Mouse (Mus musculus) CH12.LX (cell line): ENCODE results near the gene Slc16a3. TPM values are rescaled to one million over a fixed set of nuclear protein-coding genes. Genes with fewer than 3 reads are reported as not detected.
A peak's percentile ranks its signal among the peaks of the same experiment; 100 is the strongest.

ENCODE experiments used
- DNase-seq: peaks from one replicate; pipeline ENCODE4 v3.0.0-alpha.2; 2013; ENCODE audit errors: extremely low read depth
- H3K27ac ChIP-seq: 2 replicates; pipeline ENCODE4 v1.5.1; 2012; ENCODE audit warnings: low read depth, mild to moderate bottlenecking, control low read depth, moderate library complexity; ENCODE audit not compliant: insufficient read depth
- H3K27me3 ChIP-seq: replicated peaks from 2 replicates; pipeline ENCODE3; 2012; ENCODE audit warnings: inconsistent platforms
- H3K36me3 ChIP-seq, 2 experiments: replicated peaks in 1 of 2; 2 replicates each; pipeline versions ENCODE3 to v1.6.1; 2012; ENCODE audit warnings: inconsistent platforms in 1 of 2, low read length in 1 of 2, mild to moderate bottlenecking in 1 of 2, mixed read lengths in 1 of 2, moderate library complexity in 1 of 2; ENCODE audit not compliant: control insufficient read depth in 1 of 2, insufficient read depth in 1 of 2
- H3K4me1 ChIP-seq, 2 experiments: 2 replicates each; pipeline ENCODE4 v1.6.1; 2012; ENCODE audit warnings: inconsistent platforms in 1 of 2, moderate library complexity in 1 of 2; ENCODE audit not compliant: insufficient read depth in 2 of 2, control insufficient read depth in 1 of 2
- H3K4me2 ChIP-seq: 2 replicates; pipeline ENCODE4 v1.6.1; 2012; ENCODE audit warnings: low read depth, mild to moderate bottlenecking, control low read depth; ENCODE audit not compliant: poor library complexity, insufficient read depth, severe bottlenecking
- H3K4me3 ChIP-seq, 3 experiments: fragments of 150-350 bp in 1 of 3; sonication (generic) in 1 of 3; replicated peaks in 1 of 3; 2 replicates each; pipeline versions ENCODE3 to v1.5.1; 2011 to 2012; ENCODE audit warnings: low read depth in 2 of 3, low read length in 2 of 3, mild to moderate bottlenecking in 2 of 3, moderate library complexity in 2 of 3, control low read depth in 1 of 3, improper control_type of control experiment in 1 of 3, inconsistent platforms in 1 of 3, mixed read lengths in 1 of 3; ENCODE audit not compliant: poor library complexity in 1 of 3
- H3K79me2 ChIP-seq: replicated peaks from 2 replicates; pipeline ENCODE4 v1.6.1; 2012; ENCODE audit warnings: mild to moderate bottlenecking, moderate library complexity; ENCODE audit not compliant: control insufficient read depth, poor library complexity, insufficient read depth, severe bottlenecking; ENCODE audit errors: extremely low read depth
- H3K9ac ChIP-seq: 2 replicates; pipeline ENCODE4 v1.6.1; 2012; ENCODE audit warnings: low read depth, mild to moderate bottlenecking, control low read depth, moderate library complexity; ENCODE audit not compliant: insufficient read depth
- H3K9me3 ChIP-seq: replicated peaks from 2 replicates; pipeline ENCODE3; 2012; ENCODE audit warnings: low read length, inconsistent platforms, mixed read lengths
- GABPA ChIP-seq: IDR thresholded peaks from 2 replicates; pipeline ENCODE4 v1.6.1; 2012; ENCODE audit warnings: low read depth, low read length, improper control_type of control experiment, inconsistent platforms; ENCODE audit not compliant: insufficient replicate concordance
- HCFC1 ChIP-seq: IDR thresholded peaks from 2 replicates; pipeline ENCODE4 v1.6.1; 2012; ENCODE audit warnings: low read depth, mild to moderate bottlenecking, inconsistent platforms, low read length, improper control_type of control experiment
- IRF4 ChIP-seq: IDR thresholded peaks from 2 replicates; pipeline ENCODE4 v1.6.1; 2014; ENCODE audit warnings: low read depth, mild to moderate bottlenecking, inconsistent platforms, low read length, improper control_type of control experiment
- JUN ChIP-seq: IDR thresholded peaks from 2 replicates; pipeline ENCODE4 v1.6.1; 2011; ENCODE audit warnings: low read depth, mild to moderate bottlenecking, low read length, improper control_type of control experiment, moderate library complexity; ENCODE audit not compliant: insufficient read depth
- JUND ChIP-seq: conservative IDR thresholded peaks from 2 replicates; pipeline ENCODE4 v1.6.1; 2011; ENCODE audit warnings: low read depth, low read length, improper control_type of control experiment
- MAZ ChIP-seq: IDR thresholded peaks from 2 replicates; pipeline ENCODE4 v1.6.1; 2012; ENCODE audit warnings: low read depth, mild to moderate bottlenecking, inconsistent platforms, low read length, improper control_type of control experiment, moderate library complexity
- MYC ChIP-seq: IDR thresholded peaks from 2 replicates; pipeline ENCODE4 v1.6.1; 2011; ENCODE audit warnings: low read depth, mild to moderate bottlenecking, improper control_type of control experiment, low read length
- NELFE ChIP-seq: IDR thresholded peaks from 2 replicates; pipeline ENCODE4 v1.6.1; 2011; ENCODE audit warnings: low read depth, low read length, improper control_type of control experiment
- NRF1 ChIP-seq: IDR thresholded peaks from 2 replicates; pipeline ENCODE4 v1.6.1; 2014; ENCODE audit warnings: low read depth, mild to moderate bottlenecking, inconsistent platforms, low read length, improper control_type of control experiment, moderate library complexity
- POLR2AphosphoS2 ChIP-seq: IDR thresholded peaks from 2 replicates; pipeline ENCODE4 v1.6.1; 2011; ENCODE audit warnings: low read depth, low read length, improper control_type of control experiment
- RAD21 ChIP-seq: IDR thresholded peaks from 2 replicates; pipeline ENCODE4 v1.6.1; 2011; ENCODE audit warnings: low read depth, mild to moderate bottlenecking, low read length, improper control_type of control experiment, moderate library complexity
- SIN3A ChIP-seq: IDR thresholded peaks from 2 replicates; pipeline ENCODE4 v1.6.1; 2012; ENCODE audit warnings: low read length, improper control_type of control experiment, inconsistent platforms
- SMC3 ChIP-seq: IDR thresholded peaks from 2 replicates; pipeline ENCODE4 v1.6.1; 2011; ENCODE audit warnings: low read depth, low read length, improper control_type of control experiment
- UBTF ChIP-seq: IDR thresholded peaks from 2 replicates; pipeline ENCODE4 v1.6.1; 2012; ENCODE audit warnings: low read depth, mild to moderate bottlenecking, inconsistent platforms, low read length, improper control_type of control experiment, moderate library complexity
- USF1 ChIP-seq: IDR thresholded peaks from 2 replicates; pipeline ENCODE4 v1.6.1; 2014; ENCODE audit warnings: low read depth, mild to moderate bottlenecking, inconsistent platforms, low read length, improper control_type of control experiment
- ZKSCAN1 ChIP-seq: IDR thresholded peaks from 2 replicates; pipeline ENCODE4 v1.6.1; 2012; ENCODE audit warnings: low read depth, inconsistent platforms, low read length, improper control_type of control experiment, borderline replicate concordance
- ZNF384 ChIP-seq: IDR thresholded peaks from 2 replicates; pipeline ENCODE4 v1.6.1; 2012; ENCODE audit warnings: low read depth, low read length, improper control_type of control experiment, inconsistent platforms
- dilution Hi-C: fragments of 300-500 bp; cut with MboI; formaldehyde crosslinking; loops from 2 replicates; pipeline ENCODE4 v1.14.3; 2020; ENCODE audit warnings: low sequenced_read_pairs; ENCODE audit not compliant: extremely low pct_unique_long_range_greater_than_20kb, extremely low pct_ligation_motif_present
- in situ Hi-C: fragments of 300-500 bp; cut with MboI; formaldehyde crosslinking; loops from 3 replicates; pipeline ENCODE4 v1.14.3; 2019; ENCODE audit warnings: low sequenced_read_pairs, low pct_ligation_motif_present, low pct_unique_long_range_greater_than_20kb, mixed read lengths
- polyA plus RNA-seq: library from polyadenylated mRNA; unstranded; fragments of >175 nt; gene quantifications from 2 replicates; pipeline ENCODE4 v1.2.1, GENCODE M21; 2012; ENCODE audit warnings: low read depth; ENCODE audit not compliant: insufficient read length
- total RNA-seq, 2 experiments: library from RNA; depleted of rRNA; stranded (reverse); fragments of 300-350 nt in 1 of 2; fragments of >200 nt in 1 of 2; gene quantifications; 2 replicates each; pipeline ENCODE4 v1.2.3; 2012 to 2014

Slc16a3 gene
- total and polyA plus RNA-seq, 3 experiments, result 9.7 to 388 (median 130) TPM

- Histone ChIP-seq H3K4me2 (no peak overlapping the region), H3K9me3 (no peaks in the 10 kb centered on the region), H3K4me1 (no peaks in the 10 kb centered on the region), H3K4me3 (no peak overlapping the region), H3K36me3 (peaks cover 91 to 100% of the 10 kb centered on the region in 2 experiments), H3K27ac (no peak overlapping the region), H3K9ac (no peak overlapping the region), H3K27me3 (no peaks in the 10 kb centered on the region), H3K79me2 (peaks cover 28% of the 10 kb centered on the region)
- TF ChIP-seq IRF4 (no peak), GABPA (no peak), HCFC1 (no peak), ZNF384 (no peak), JUN (no peak), UBTF (no peak), MYC (no peak), POLR2AphosphoS2 (no peak), ZKSCAN1 (no peak), SIN3A (no peak), NRF1 (no peak), NELFE (no peak), RAD21 (no peak), SMC3 (no peak), USF1 (no peak), JUND (no peak)
- dilution Hi-C loops (no loop called here), in situ Hi-C loops (no loop called here)
- no peak for DNase-seq
Measured at GRCm38 (mm10) chr11:120971237-120971636, 23.0 kb downstream of the Slc16a3 start.

- Histone ChIP-seq H3K36me3 (peaks cover 89 to 100% of the 10 kb centered on the region in 2 experiments), H3K9me3 (no peaks in the 10 kb centered on the region), H3K79me2 (peaks cover 44% of the 10 kb centered on the region), H3K4me3 (no peak overlapping the region), H3K27ac (no peak overlapping the region), H3K27me3 (no peaks in the 10 kb centered on the region), H3K4me1 (no peaks in the 10 kb centered on the region), H3K4me2 (no peak overlapping the region), H3K9ac (no peak overlapping the region)
- dilution Hi-C loops, result no loop called here
- TF ChIP-seq POLR2AphosphoS2 (0 out of 2 replicates have a peak, but pooled peaks have one; percentile 35), MAZ (no peak)
- DNase-seq, result no peak
- in situ Hi-C loops, result no loop called here
Measured at GRCm38 (mm10) chr11:120973318-120973717, 25.0 kb downstream of the Slc16a3 start.
